Mouse (Mus musculus) cerebellum, adult 2 months (tissue): ENCODE data around the gene Plppr1. TPM values are rescaled to one million over a fixed set of nuclear protein-coding genes. Genes with fewer than 3 reads are reported as not detected.
A peak's percentile ranks its signal among the peaks of the same experiment; 100 is the strongest.

Experiments
- DNase-seq, 2 experiments: peaks; one replicate each; pipeline ENCODE4 v3.0.0; 2021
- H3K27ac ChIP-seq: fragments of 200-500 bp; 2 replicates; pipeline ENCODE4 v1.5.1; 2012; ENCODE audit warnings: low read length, control low read depth, inconsistent platforms; ENCODE audit not compliant: insufficient read depth
- H3K27me3 ChIP-seq: fragments of 200-500 bp; 2 replicates; pipeline ENCODE4 v1.6.1; 2012; ENCODE audit warnings: inconsistent platforms, mild to moderate bottlenecking, low read length, moderate library complexity; ENCODE audit not compliant: control insufficient read depth, insufficient read depth
- H3K4me1 ChIP-seq: fragments of 200-500 bp; 2 replicates; pipeline ENCODE4 v1.6.1; 2011; ENCODE audit warnings: low read length; ENCODE audit not compliant: control insufficient read depth, insufficient read depth
- H3K4me3 ChIP-seq: fragments of 200-500 bp; replicated peaks from 2 replicates; pipeline ENCODE3; 2011; ENCODE audit warnings: mild to moderate bottlenecking, low read depth, low read length, control low read depth; ENCODE audit not compliant: insufficient read depth
- CTCF ChIP-seq: fragments of 200-500 bp; IDR thresholded peaks from 2 replicates; pipeline ENCODE4 v1.5.1; 2011; ENCODE audit warnings: low read depth, mild to moderate bottlenecking, control low read depth, low read length, moderate library complexity, borderline replicate concordance; ENCODE audit not compliant: insufficient read depth
- POLR2A ChIP-seq: fragments of 200-500 bp; IDR thresholded peaks from 2 replicates; pipeline ENCODE4 v1.6.1; 2011; ENCODE audit warnings: low read length, control low read depth, borderline replicate concordance; ENCODE audit not compliant: insufficient read depth
- WGBS: fragments of 180-500 bp; shearing (Covaris S2); methylation state at CpG from one replicate; pipeline ENCODE4 v1.1.7; 2018; 5-methylcytosine and 5-hydroxymethylcytosine counted together
- polyA plus RNA-seq: library from polyadenylated mRNA; depleted of rRNA; stranded (reverse); fragments of >200 nt; gene quantifications from 2 replicates; pipeline ENCODE4 v1.2.3, GENCODE M21; 2012

The Plppr1 gene
- polyA plus RNA-seq, 1 experiment = 2.0 TPM

DNA sequence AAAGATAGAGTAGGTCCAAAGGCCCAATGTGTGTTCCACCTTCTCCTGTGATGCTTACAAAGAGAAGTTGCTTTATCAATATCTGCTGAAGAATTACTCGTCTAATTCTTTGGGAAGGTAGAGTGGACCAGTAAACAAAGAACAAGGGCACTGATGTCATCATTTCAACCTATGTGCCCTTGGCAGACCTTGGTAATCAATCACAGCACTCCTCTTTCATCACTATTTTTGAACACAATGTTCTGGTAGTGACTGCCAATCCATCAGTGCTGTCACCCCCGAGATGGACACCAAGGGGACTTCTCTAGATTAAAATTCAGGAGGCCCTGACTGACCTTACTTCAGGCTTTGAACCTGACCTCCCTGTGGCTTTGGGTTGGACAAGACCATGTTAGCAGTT is 89.7 kb downstream of the Plppr1 start:
- no peak for DNase-seq
- Histone ChIP-seq H3K27me3 (no peaks in the 10 kb centered on the region), H3K4me1 (no peaks in the 10 kb centered on the region), H3K4me3 (no peak overlapping the region), H3K27ac (no peak overlapping the region)
- TF ChIP-seq POLR2A (no peak), CTCF (no peak)
- 83% methylated on average over 2 of the region's 2 CpGs for WGBS

DNA sequence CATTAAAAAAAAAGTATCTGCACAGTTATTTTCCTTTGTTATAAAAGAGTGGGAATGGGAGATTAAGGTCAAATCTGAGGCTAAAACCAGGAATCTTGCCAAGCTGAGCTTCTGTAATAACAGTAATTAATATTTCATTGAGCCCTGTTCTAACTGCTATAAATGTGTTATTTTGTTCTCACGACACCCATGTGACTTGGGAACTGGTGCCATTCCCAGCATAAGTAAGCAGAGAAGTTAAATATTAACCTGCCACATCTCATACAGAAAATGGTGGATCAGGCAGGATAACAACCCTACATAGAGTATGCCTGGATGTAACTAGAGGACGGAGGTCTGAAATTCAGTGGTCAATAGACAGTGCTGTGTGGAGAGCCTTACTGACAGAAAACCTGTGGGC is 90.2 kb downstream of the Plppr1 start:
- 98% methylated on average over 2 of the region's 2 CpGs for WGBS
- TF ChIP-seq CTCF (no peak), POLR2A (no peak)
- no peak overlapping the region for H3K27ac ChIP-seq
- H3K4me1 ChIP-seq = no peaks in the 10 kb centered on the region
- no peaks in the 10 kb centered on the region for H3K27me3 ChIP-seq
- DNase-seq = no peak
- no peak overlapping the region for H3K4me3 ChIP-seq

DNA sequence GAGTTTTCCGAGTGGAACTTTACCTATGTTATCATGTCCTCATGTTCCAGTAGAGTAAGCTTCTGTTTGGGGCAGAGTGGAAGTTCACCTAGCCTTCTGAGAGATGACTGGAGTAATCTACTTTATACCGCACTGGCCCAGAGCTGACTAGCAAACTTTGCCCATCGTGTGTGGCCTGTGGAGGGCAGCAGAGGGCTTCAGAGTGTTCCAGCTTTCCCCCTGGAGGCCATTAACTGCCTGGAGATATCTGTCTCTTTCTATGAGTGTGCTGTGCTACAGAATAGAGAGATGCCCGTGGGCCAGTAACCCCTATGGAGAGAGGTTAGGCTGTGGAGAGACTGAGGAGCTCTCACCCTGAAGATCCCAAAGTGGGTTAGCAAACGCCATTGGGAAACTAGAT is 94.8 kb downstream of the Plppr1 start:
- TF ChIP-seq POLR2A = no peak
- TF ChIP-seq CTCF = peak; percentile 50
- WGBS = 46% methylated on average over 5 of the region's 5 CpGs
- Histone ChIP-seq H3K27ac (no peak overlapping the region), H3K27me3 (no peaks in the 10 kb centered on the region), H3K4me3 (no peak overlapping the region), H3K4me1 (no peaks in the 10 kb centered on the region)
- peak; percentile 11 to 19 for DNase-seq

DNA sequence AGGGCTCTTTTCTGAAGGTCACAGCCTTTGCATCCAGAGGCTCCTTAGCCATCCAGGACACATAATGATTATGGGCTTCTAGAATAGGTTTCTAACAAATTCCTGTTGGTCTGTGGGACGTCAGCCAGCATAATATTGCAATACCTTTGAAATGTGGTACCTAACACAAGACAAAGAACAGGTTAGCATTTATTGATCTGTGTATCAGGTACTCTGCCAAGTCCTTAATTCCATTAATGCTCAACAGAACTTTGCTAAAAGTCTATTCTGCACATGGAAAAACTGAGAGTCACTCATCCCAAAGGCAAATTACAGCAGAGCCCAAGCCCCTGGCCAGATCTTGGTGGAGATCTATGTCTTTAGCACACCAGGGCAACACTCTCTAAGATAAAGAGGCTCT is 97.7 kb downstream of the Plppr1 start:
- Histone ChIP-seq H3K27ac (no peak overlapping the region), H3K4me3 (no peak overlapping the region), H3K4me1 (no peaks in the 10 kb centered on the region), H3K27me3 (no peaks in the 10 kb centered on the region)
- no peak for DNase-seq
- WGBS = 95% methylated on average over 1 of the region's 1 CpGs
- TF ChIP-seq CTCF = no peak
- TF ChIP-seq POLR2A = no peak

DNA sequence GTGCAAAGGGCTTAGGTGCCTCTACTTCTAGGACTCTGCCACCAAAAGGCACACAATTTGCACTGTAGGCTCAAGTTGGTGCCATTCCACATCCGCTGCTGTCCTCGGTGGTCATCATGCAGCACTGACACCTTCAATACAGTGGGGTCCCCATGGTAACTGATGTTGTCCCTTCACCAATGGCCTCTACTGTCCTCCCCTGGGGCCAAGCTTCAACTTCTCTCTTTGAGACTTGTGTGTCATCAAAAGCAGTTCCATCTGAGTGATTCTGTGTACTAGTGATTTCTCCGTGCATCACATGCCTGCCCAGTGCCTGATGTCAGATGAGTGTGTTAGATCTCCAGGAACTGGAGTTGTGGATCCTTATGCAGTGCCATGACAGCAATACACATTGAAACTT is 104.2 kb downstream of the Plppr1 start:
- 69% methylated on average over 3 of the region's 3 CpGs for WGBS
- no peak overlapping the region for H3K4me3 ChIP-seq
- no peaks in the 10 kb centered on the region for H3K27me3 ChIP-seq
- no peaks in the 10 kb centered on the region for H3K4me1 ChIP-seq
- no peak for DNase-seq
- no peak overlapping the region for H3K27ac ChIP-seq
- TF ChIP-seq CTCF (no peak), POLR2A (no peak)

DNA sequence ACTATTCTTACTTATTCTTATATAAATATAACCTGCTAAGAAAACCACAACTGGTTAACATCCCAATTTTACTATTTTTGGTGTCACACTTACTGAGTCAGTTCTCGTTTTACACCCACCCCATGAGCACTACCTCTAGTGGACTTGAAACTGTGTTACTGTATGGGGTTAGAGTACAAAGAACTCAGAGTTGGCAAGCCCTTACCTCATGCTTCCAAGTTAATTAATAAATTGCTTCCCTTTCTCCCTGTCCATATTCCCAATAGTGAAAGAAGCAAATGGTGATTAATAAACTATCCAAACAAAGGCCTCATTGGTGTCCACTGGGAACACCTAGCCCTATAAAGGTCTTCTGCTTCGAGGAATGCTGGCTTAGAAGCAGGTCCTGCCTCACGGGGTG is 107.3 kb downstream of the Plppr1 start:
- WGBS = 89% methylated on average over 3 of the region's 3 CpGs
- Histone ChIP-seq H3K4me1 (no peaks in the 10 kb centered on the region), H3K27me3 (no peaks in the 10 kb centered on the region), H3K27ac (no peak overlapping the region), H3K4me3 (no peak overlapping the region)
- no peak for DNase-seq
- no peak for TF ChIP-seq POLR2A
- no peak for TF ChIP-seq CTCF

DNA sequence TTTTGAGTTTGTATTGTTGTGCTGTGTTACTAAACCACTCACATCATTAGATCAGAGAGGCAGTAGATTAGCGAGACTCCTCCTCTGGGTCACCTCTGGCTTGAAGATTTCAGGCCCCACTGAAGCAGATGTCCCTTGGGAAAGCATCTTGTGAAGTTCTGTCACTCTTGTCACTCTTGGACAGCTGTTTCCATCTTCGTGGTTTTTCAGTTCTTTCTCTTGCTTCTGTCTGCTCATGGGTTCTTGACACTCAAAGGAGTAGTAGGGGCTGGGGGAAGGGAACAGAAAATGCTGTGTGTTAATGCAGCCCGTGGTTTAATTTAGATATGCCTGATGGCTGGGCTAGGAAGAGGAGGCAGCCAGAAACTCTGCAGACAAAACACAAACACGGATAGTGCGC is 108.0 kb downstream of the Plppr1 start:
- no peaks in the 10 kb centered on the region for H3K4me1 ChIP-seq
- H3K27me3 ChIP-seq = no peaks in the 10 kb centered on the region
- TF ChIP-seq POLR2A (no peak), CTCF (no peak)
- no peak overlapping the region for H3K27ac ChIP-seq
- no peak for DNase-seq
- H3K4me3 ChIP-seq = no peak overlapping the region
- 84% methylated on average over 5 of the region's 5 CpGs for WGBS

DNA sequence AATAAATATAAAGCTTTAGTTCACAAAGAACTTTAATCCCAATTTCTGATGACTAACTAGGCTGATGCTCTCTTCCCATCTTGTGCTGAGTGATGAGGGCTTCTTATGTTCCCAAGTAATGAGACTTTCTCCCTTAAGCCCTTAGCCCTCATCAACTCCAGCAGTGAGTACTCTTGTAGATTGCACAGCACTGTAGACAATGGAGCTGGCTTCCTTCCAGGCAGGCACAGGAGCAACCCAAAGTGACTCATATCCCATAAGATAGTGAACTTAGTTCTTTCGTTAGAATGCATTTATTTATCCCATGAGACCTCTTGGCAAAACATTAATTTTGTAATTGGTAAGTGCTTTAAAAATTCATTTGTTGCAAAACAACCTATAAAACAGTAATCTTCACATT is 110.4 kb downstream of the Plppr1 start:
- 52% methylated on average over 1 of the region's 1 CpGs for WGBS

More for the DNA sequence above, 110.4 kb downstream of the Plppr1 start:
- no peak overlapping the region for H3K4me3 ChIP-seq
- TF ChIP-seq CTCF (no peak), POLR2A (no peak)
- no peaks in the 10 kb centered on the region for H3K4me1 ChIP-seq
- no peak overlapping the region for H3K27ac ChIP-seq
- H3K27me3 ChIP-seq = no peaks in the 10 kb centered on the region
- no peak for DNase-seq
